Mouse (Mus musculus): ENCODE results near the gene Zc3hav1. TPM values are rescaled to one million over a fixed set of nuclear protein-coding genes. Genes with fewer than 3 reads are reported as not detected.

Gene Zc3hav1
- polyA plus RNA-seq, 1 experiment from 2014 or later: 0.61 TPM

DNA sequence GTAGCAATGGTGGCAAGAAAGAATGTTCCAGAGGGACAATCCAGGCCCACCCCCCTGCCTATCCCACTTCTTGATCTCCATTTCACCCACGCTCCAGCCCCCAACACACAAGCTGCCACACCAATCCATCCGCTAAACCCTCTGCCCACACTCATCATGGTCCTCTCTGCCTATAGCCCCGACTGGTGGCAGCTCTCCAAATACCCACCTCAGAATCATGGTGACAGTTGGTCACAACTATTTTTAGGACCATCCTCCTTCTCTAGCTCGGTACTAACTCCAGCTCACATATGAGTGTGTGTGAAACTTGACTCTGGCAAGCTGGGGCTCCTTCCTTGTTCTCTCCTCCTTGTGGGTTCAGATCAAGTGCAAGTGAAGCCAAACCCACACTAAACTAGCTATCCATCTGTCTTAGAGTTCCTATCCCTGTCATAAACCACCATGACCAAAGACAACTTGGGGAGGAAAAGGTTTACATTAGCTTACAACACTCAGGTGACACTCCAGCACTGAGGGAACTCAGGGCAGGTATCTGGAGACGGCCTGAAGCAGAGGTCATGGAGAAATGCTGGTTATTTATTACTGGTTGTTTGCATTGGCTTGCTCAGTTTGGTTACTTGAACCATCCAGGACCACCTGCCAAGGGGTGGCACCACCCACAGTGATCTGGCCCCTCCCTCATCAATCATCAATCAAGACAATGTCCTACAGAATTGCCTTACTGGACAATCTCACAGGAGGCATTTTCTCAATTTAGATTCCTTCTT, 90.8 kb downstream of the Zc3hav1 start:
- ATAC-seq (replicated peaks): no peak
- H3K9me3 ChIP-seq: no peaks in the 10 kb centered on the region
- WGBS: 80% methylated on average over 5 of the region's 5 CpGs
- H3K27me3 ChIP-seq: no peaks in the 10 kb centered on the region
- H3K4me1 ChIP-seq: no peaks in the 10 kb centered on the region
- no peak overlapping the region for H3K4me3 ChIP-seq
- no peak overlapping the region for H3K27ac ChIP-seq (replicated peaks)
- H3K9ac ChIP-seq (replicated peaks): no peak overlapping the region
- H3K4me2 ChIP-seq (replicated peaks): no peak overlapping the region
- no peaks in the 10 kb centered on the region for H3K36me3 ChIP-seq

DNA sequence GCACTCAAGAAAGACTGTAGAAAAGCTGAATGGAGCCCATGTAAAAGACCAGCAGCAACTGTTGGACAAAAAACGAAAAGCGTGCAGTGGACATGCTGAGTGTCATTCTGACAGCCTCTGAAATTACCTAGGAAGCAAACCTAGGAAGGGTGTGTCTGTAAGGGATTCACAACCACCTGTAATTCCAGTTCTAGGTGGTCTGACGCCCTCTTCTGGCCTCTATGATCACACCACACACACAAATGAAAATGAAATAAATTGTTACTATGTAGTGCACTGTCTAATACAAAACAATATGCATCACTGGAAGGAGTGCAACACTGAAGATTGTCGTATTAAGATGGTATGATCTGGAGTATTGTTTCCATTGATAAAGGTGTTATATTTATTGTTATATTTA, 92.5 kb downstream of the Zc3hav1 start:
- Histone ChIP-seq H3K27me3 (no peaks in the 10 kb centered on the region), H3K4me2 (replicated peaks) (no peak overlapping the region), H3K9ac (replicated peaks) (no peak overlapping the region), H3K27ac (replicated peaks) (no peak overlapping the region), H3K9me3 (no peaks in the 10 kb centered on the region), H3K36me3 (no peaks in the 10 kb centered on the region), H3K4me1 (no peaks in the 10 kb centered on the region), H3K4me3 (no peak overlapping the region)
- 65% methylated on average over 4 of the region's 4 CpGs for WGBS
- no peak for ATAC-seq (replicated peaks)

DNA sequence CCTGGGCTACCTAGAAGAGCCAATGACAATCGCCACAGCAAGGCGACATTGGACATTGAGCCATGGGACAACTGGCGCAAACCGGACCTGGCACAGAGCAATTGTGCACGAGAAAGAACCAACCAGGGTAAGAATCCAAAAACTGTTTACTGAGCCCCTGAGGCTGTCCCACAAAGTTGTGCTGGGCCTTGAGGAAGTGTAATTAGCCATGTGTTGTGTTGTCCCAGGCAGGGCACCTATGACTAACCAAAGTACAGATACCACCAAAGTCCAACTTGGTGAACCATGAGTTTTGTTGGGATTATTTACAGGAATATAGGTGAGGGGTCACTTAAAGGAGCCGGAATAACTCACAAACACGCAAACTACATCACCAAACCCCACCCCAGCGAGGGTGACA, 96.9 kb downstream of the Zc3hav1 start:
- ATAC-seq (replicated peaks): no peak
- no peak overlapping the region for H3K9ac ChIP-seq (replicated peaks)
- no peak overlapping the region for H3K4me3 ChIP-seq
- no peak overlapping the region for H3K27ac ChIP-seq (replicated peaks)
- 94% methylated on average over 8 of the region's 8 CpGs for WGBS
- no peak overlapping the region for H3K4me2 ChIP-seq (replicated peaks)
- H3K4me1 ChIP-seq: peaks cover 12% of the 10 kb centered on the region
- H3K9me3 ChIP-seq: no peaks in the 10 kb centered on the region
- H3K36me3 ChIP-seq: no peaks in the 10 kb centered on the region
- H3K27me3 ChIP-seq: no peaks in the 10 kb centered on the region

DNA sequence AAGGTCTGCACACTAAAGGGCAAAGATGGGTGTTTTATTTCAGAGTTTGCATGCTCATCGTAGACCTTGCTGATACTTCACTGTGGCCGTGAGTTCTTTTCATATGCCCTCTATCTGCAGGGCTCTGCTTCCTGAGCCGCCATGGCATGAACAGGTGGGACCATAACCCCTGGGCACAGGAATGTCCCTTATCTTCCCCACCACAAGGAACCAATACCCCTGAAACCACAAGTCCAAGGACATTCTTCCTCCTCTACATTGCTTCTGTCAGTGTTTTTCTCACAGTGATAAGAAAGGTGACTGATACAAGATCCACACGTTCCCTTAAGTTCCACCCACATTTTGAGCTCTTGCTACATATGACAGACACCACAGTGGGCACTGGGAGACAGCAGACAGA, 97.6 kb downstream of the Zc3hav1 start:
- Histone ChIP-seq H3K4me1 (peaks cover 19% of the 10 kb centered on the region), H3K4me2 (replicated peaks) (no peak overlapping the region), H3K9ac (replicated peaks) (no peak overlapping the region), H3K36me3 (no peaks in the 10 kb centered on the region), H3K27me3 (no peaks in the 10 kb centered on the region), H3K27ac (replicated peaks) (no peak overlapping the region), H3K4me3 (no peak overlapping the region), H3K9me3 (no peaks in the 10 kb centered on the region)
- 92% methylated on average over 4 of the region's 4 CpGs for WGBS
- no peak for ATAC-seq (replicated peaks)

DNA sequence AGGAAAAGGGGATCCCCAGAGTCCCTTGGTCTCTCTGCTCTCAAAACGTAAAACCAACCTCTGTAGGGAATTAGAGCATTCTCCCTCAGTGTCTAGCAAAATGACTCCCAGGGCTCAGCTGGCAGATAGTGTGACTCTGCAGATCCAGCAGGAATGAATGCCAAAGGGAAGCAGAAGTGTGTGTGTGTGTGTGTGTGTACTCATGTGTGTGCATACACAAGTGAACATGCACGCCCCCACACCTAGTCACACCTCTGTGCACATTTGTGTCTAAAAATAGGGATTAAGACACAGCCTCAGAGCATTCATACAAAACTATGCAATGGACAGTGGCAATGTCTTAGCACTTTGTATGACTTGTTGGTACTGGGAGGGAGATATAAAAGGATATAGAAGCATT, 98.6 kb downstream of the Zc3hav1 start:
- peaks cover 27% of the 10 kb centered on the region for H3K4me1 ChIP-seq
- no peak overlapping the region for H3K27ac ChIP-seq (replicated peaks)
- H3K36me3 ChIP-seq: no peaks in the 10 kb centered on the region
- no peak for ATAC-seq (replicated peaks)
- 76% methylated on average over 2 of the region's 2 CpGs for WGBS
- no peaks in the 10 kb centered on the region for H3K27me3 ChIP-seq
- H3K9ac ChIP-seq (replicated peaks): no peak overlapping the region
- H3K4me3 ChIP-seq: no peak overlapping the region
- no peak overlapping the region for H3K4me2 ChIP-seq (replicated peaks)
- H3K9me3 ChIP-seq: no peaks in the 10 kb centered on the region

Other genes starting within 250 kb of the Zc3hav1 start
- gene Tmem213, start 245.3 kb downstream of the Zc3hav1 start, polyA plus RNA-seq (2015; fragmentation: Nextera tagmentation; extraction: Ambion mirVana): not detected in 2 replicates
- gene Atp6v0a4, start 230.0 kb downstream of the Zc3hav1 start, polyA plus RNA-seq (2015; fragmentation: Nextera tagmentation; extraction: Ambion mirVana): 0.19 and 0.38 TPM in 2 replicates
- gene D630045J12Rik, start 100.6 kb downstream of the Zc3hav1 start, polyA plus RNA-seq (2015; fragmentation: Nextera tagmentation; extraction: Ambion mirVana): 17.6 and 18.4 TPM in 2 replicates
- 6.6 and 6.8 TPM in 2 replicates for gene Zc3hav1l, start 55.3 kb downstream of the Zc3hav1 start, polyA plus RNA-seq (2015; fragmentation: Nextera tagmentation; extraction: Ambion mirVana)
- 7.7 and 8.9 TPM in 2 replicates for gene Ttc26, start 26.9 kb upstream of the Zc3hav1 start, polyA plus RNA-seq (2015; fragmentation: Nextera tagmentation; extraction: Ambion mirVana)
- gene Ubn2, start 79.3 kb upstream of the Zc3hav1 start, polyA plus RNA-seq (2015; fragmentation: Nextera tagmentation; extraction: Ambion mirVana): 19.1 and 20.8 TPM in 2 replicates
- gene Fmc1, start 178.9 kb upstream of the Zc3hav1 start, polyA plus RNA-seq (2015; fragmentation: Nextera tagmentation; extraction: Ambion mirVana): 152 and 161 TPM in 2 replicates
- 40.0 and 41.5 TPM in 2 replicates for gene Luc7l2, start 196.7 kb upstream of the Zc3hav1 start, polyA plus RNA-seq (2015; fragmentation: Nextera tagmentation; extraction: Ambion mirVana)